Mouse (Mus musculus) NIH3T3 (cell line): ENCODE measurements around the gene Gm17018.
A peak's percentile ranks its signal among the peaks of the same experiment; 100 is the strongest.

ENCODE experiments used
- DNase-seq: peaks from one replicate; pipeline ENCODE4 v3.0.0-alpha.2; 2012; ENCODE audit warnings: low read depth

The Gm17018 gene

GRCm38 (mm10) chr19:45623710-45624109, 63.3 kb downstream of the Gm17018 start:
- DNase-seq: no peak

- DNase-seq: no peak
Measured at GRCm38 (mm10) chr19:45627036-45627435, 66.6 kb downstream of the Gm17018 start.

- DNase-seq: no peak
Measured at GRCm38 (mm10) chr19:45628649-45629048, 68.2 kb downstream of the Gm17018 start.

- peak; percentile 29 for DNase-seq
Measured at GRCm38 (mm10) chr19:45629219-45629618, 68.8 kb downstream of the Gm17018 start.
